Mouse (Mus musculus) heart, embryonic 16.5 days (tissue): ENCODE measurements around the gene Fbln1. TPM values are rescaled to one million over a fixed set of nuclear protein-coding genes. Genes with fewer than 3 reads are reported as not detected.
A peak's percentile ranks its signal among the peaks of the same experiment; 100 is the strongest.

Source experiments
- ATAC-seq: fragments of 200-750 bp; cut with Nextera tagmentation; replicated peaks from 2 replicates; pipeline ENCODE4 v1.8.0; 2017; ENCODE audit warnings: moderate number of reproducible peaks; ENCODE audit not compliant: insufficient read depth, low FRiP score; ENCODE audit errors: extremely low read depth
- H3K27ac ChIP-seq: fragments of 300-500 bp; sonication (generic); 2 replicates; pipeline ENCODE4 v1.5.1; 2014; ENCODE audit warnings: mild to moderate bottlenecking, low read length, control low read depth, moderate library complexity
- H3K27me3 ChIP-seq: fragments of 300-500 bp; sonication (generic); 2 replicates; pipeline ENCODE4 v1.6.1; 2014; ENCODE audit warnings: low read length, mixed read lengths; ENCODE audit not compliant: control insufficient read depth, insufficient read depth
- H3K36me3 ChIP-seq: fragments of 300-500 bp; sonication (generic); 2 replicates; pipeline ENCODE4 v1.6.1; 2014; ENCODE audit not compliant: control insufficient read depth, insufficient read depth
- H3K4me1 ChIP-seq: fragments of 300-500 bp; sonication (generic); 2 replicates; pipeline ENCODE4 v1.6.1; 2014; ENCODE audit warnings: low read length, mixed read lengths; ENCODE audit not compliant: control insufficient read depth, insufficient read depth
- H3K4me2 ChIP-seq: fragments of 300-500 bp; sonication (generic); 2 replicates; pipeline ENCODE4 v1.6.1; 2014; ENCODE audit warnings: low read depth, mild to moderate bottlenecking, control low read depth, low read length
- H3K4me3 ChIP-seq: fragments of 300-500 bp; sonication (generic); 2 replicates; pipeline ENCODE4 v1.5.1; 2014; ENCODE audit warnings: mild to moderate bottlenecking, control low read depth, low read length
- H3K9ac ChIP-seq: fragments of 300-500 bp; sonication (generic); 2 replicates; pipeline ENCODE4 v1.6.1; 2014; ENCODE audit warnings: low read length, control low read depth
- H3K9me3 ChIP-seq: fragments of 300-500 bp; sonication (generic); replicated peaks from 2 replicates; pipeline ENCODE4 v1.6.1; 2016; ENCODE audit warnings: low read length; ENCODE audit not compliant: control insufficient read depth
- WGBS: fragments of 180-500 bp; shearing (Covaris S2); extraction: QIAGEN DNeasy Blood & Tissue Kit; methylation state at CpG from one replicate; pipeline ENCODE4 v1.1.7; 2014; 5-methylcytosine and 5-hydroxymethylcytosine counted together
- polyA plus RNA-seq: library from polyadenylated mRNA; unstranded; fragments of >200 nt; fragmentation: Nextera tagmentation; extraction: Ambion mirVana; gene quantifications from 2 replicates; pipeline ENCODE4 v1.2.1, GENCODE M21; 2015

Fbln1 gene
- polyA plus RNA-seq, 1 experiment from 2014 or later, result 109 TPM

GRCm38 (mm10) chr15:85210686-85211085 lies 4.9 kb downstream of the Fbln1 start:
- WGBS, result 75% methylated on average over 12 of the region's 12 CpGs
- Histone ChIP-seq H3K27me3 (no peaks in the 10 kb centered on the region), H3K4me1 (peaks cover 28% of the 10 kb centered on the region)

GRCm38 (mm10) chr15:85211101-85211760 lies 5.5 kb downstream of the Fbln1 start:
- H3K27ac ChIP-seq, result no peak overlapping the region
- H3K27me3 ChIP-seq, result no peaks in the 10 kb centered on the region
- H3K4me1 ChIP-seq, result peaks cover 26% of the 10 kb centered on the region
- H3K4me2 ChIP-seq, result no peak overlapping the region
- H3K4me3 ChIP-seq, result no peak overlapping the region
- H3K9me3 ChIP-seq, result peaks cover 14% of the 10 kb centered on the region
- H3K36me3 ChIP-seq, result peaks cover 19% of the 10 kb centered on the region
- ATAC-seq, result no peak
- H3K9ac ChIP-seq, result no peak overlapping the region
- WGBS, result 89% methylated on average over 18 of the region's 18 CpGs

More at GRCm38 (mm10) chr15:85210686-85211085, 4.9 kb downstream of the Fbln1 start:
- no peak for ATAC-seq
- peaks cover 9% of the 10 kb centered on the region for H3K9me3 ChIP-seq
- peaks cover 14% of the 10 kb centered on the region for H3K36me3 ChIP-seq
- H3K4me2 ChIP-seq, result no peak overlapping the region
- no peak overlapping the region for H3K27ac ChIP-seq
- H3K9ac ChIP-seq, result no peak overlapping the region
- no peak overlapping the region for H3K4me3 ChIP-seq

GRCm38 (mm10) chr15:85216069-85216813 lies 10.5 kb downstream of the Fbln1 start:
- WGBS, result 94% methylated on average over 7 of the region's 7 CpGs
- Histone ChIP-seq H3K36me3 (peaks cover 15% of the 10 kb centered on the region), H3K9me3 (peaks cover 10% of the 10 kb centered on the region), H3K4me3 (no peak overlapping the region), H3K9ac (no peak overlapping the region), H3K4me1 (peaks cover 4% of the 10 kb centered on the region), H3K4me2 (no peak overlapping the region), H3K27me3 (no peaks in the 10 kb centered on the region), H3K27ac (no peak overlapping the region)
- ATAC-seq, result no peak

- 57% methylated on average over 5 of the region's 5 CpGs for WGBS
- no peak overlapping the region for H3K27ac ChIP-seq
- H3K9me3 ChIP-seq, result peaks cover 10% of the 10 kb centered on the region
- peaks cover 18% of the 10 kb centered on the region for H3K36me3 ChIP-seq
- H3K4me1 ChIP-seq, result peaks cover 5% of the 10 kb centered on the region; the same call in 1 of the 2 replicates
- H3K27me3 ChIP-seq, result no peaks in the 10 kb centered on the region
- ATAC-seq, result no peak
- no peak overlapping the region for H3K9ac ChIP-seq
- H3K4me3 ChIP-seq, result no peak overlapping the region
- H3K4me2 ChIP-seq, result no peak overlapping the region
Measured at GRCm38 (mm10) chr15:85218617-85219265, 13.0 kb downstream of the Fbln1 start.

GRCm38 (mm10) chr15:85220371-85220770 lies 14.6 kb downstream of the Fbln1 start:
- H3K4me1 ChIP-seq, result peaks cover 5% of the 10 kb centered on the region; the same call in 1 of the 2 replicates
- H3K9me3 ChIP-seq, result peaks cover 7% of the 10 kb centered on the region
- no peak overlapping the region for H3K4me3 ChIP-seq
- ATAC-seq, result no peak
- no peak overlapping the region for H3K27ac ChIP-seq
- H3K27me3 ChIP-seq, result no peaks in the 10 kb centered on the region
- no peak overlapping the region for H3K4me2 ChIP-seq
- peaks cover 18% of the 10 kb centered on the region for H3K36me3 ChIP-seq
- no peak overlapping the region for H3K9ac ChIP-seq
- 86% methylated on average over 6 of the region's 6 CpGs for WGBS

- no peaks in the 10 kb centered on the region for H3K9me3 ChIP-seq
- H3K27me3 ChIP-seq, result no peaks in the 10 kb centered on the region
- H3K4me2 ChIP-seq, result no peak overlapping the region
- 0 out of 2 replicates have a peak, but pooled peaks have one; percentile 33 for ATAC-seq
- peaks cover 10% of the 10 kb centered on the region for H3K36me3 ChIP-seq
- H3K4me1 ChIP-seq, result peaks cover 5% of the 10 kb centered on the region; the same call in 1 of the 2 replicates
- 47% methylated on average over 12 of the region's 12 CpGs for WGBS
- no peak overlapping the region for H3K4me3 ChIP-seq
- H3K9ac ChIP-seq, result no peak overlapping the region
- no peak overlapping the region for H3K27ac ChIP-seq
Measured at GRCm38 (mm10) chr15:85221115-85221854, 15.5 kb downstream of the Fbln1 start.

- no peak overlapping the region for H3K4me2 ChIP-seq
- WGBS, result 75% methylated on average over 3 of the region's 3 CpGs
- no peak overlapping the region for H3K27ac ChIP-seq
- no peak overlapping the region for H3K9ac ChIP-seq
- H3K4me3 ChIP-seq, result no peak overlapping the region
- H3K4me1 ChIP-seq, result peaks cover 16% of the 10 kb centered on the region
- peaks cover 12% of the 10 kb centered on the region for H3K36me3 ChIP-seq
- H3K27me3 ChIP-seq, result 0 out of 2 replicates have a peak, but pooled peaks cover 2% of the 10 kb centered on the region
- no peak for ATAC-seq
- no peaks in the 10 kb centered on the region for H3K9me3 ChIP-seq
Measured at GRCm38 (mm10) chr15:85225693-85226092, 19.9 kb downstream of the Fbln1 start.

- Histone ChIP-seq H3K4me2 (no peak overlapping the region), H3K27me3 (0 out of 2 replicates have a peak, but pooled peaks cover 2% of the 10 kb centered on the region), H3K4me1 (peaks cover 19% of the 10 kb centered on the region), H3K4me3 (no peak overlapping the region), H3K9me3 (no peaks in the 10 kb centered on the region), H3K36me3 (peaks cover 12% of the 10 kb centered on the region), H3K9ac (no peak overlapping the region), H3K27ac (no peak overlapping the region)
- WGBS, result 77% methylated on average over 7 of the region's 7 CpGs
- ATAC-seq, result no peak
Measured at GRCm38 (mm10) chr15:85226841-85227240, 21.1 kb downstream of the Fbln1 start.
